Mouse (Mus musculus) midbrain, embryonic 11.5 days (tissue): ENCODE data around the gene Dusp27. TPM values are rescaled to one million over a fixed set of nuclear protein-coding genes. Genes with fewer than 3 reads are reported as not detected.

ENCODE experiments used
- ATAC-seq: fragments of 200-750 bp; cut with Nextera tagmentation; 2 replicates; pipeline ENCODE4 v1.8.0; 2017; ENCODE audit warnings: moderate TSS enrichment, moderate library complexity; ENCODE audit not compliant: low FRiP score
- DNase-seq: peaks from one replicate; pipeline ENCODE4 v3.0.0; 2015; ENCODE audit warnings: low spot score; ENCODE audit errors: missing footprints
- H3K27ac ChIP-seq: fragments of 300-500 bp; sonication (generic); 2 replicates; pipeline ENCODE4 v1.5.1; 2014; ENCODE audit warnings: low read depth, low read length
- H3K27me3 ChIP-seq: fragments of 300-500 bp; sonication (generic); 2 replicates; pipeline ENCODE4 v1.6.1; 2014; ENCODE audit warnings: mild to moderate bottlenecking, low read length, moderate library complexity, mixed read lengths; ENCODE audit not compliant: control insufficient read depth, insufficient read depth
- H3K36me3 ChIP-seq: fragments of 300-500 bp; sonication (generic); 2 replicates; pipeline ENCODE4 v1.6.1; 2014; ENCODE audit warnings: mild to moderate bottlenecking, low read length, moderate library complexity, mixed read lengths; ENCODE audit not compliant: control insufficient read depth, insufficient read depth
- H3K4me1 ChIP-seq: fragments of 300-500 bp; sonication (generic); 2 replicates; pipeline ENCODE4 v1.6.1; 2014; ENCODE audit warnings: low read length; ENCODE audit not compliant: control insufficient read depth, insufficient read depth
- H3K4me2 ChIP-seq: fragments of 300-500 bp; sonication (generic); 2 replicates; pipeline ENCODE4 v1.6.1; 2014; ENCODE audit warnings: mild to moderate bottlenecking, moderate library complexity
- H3K4me3 ChIP-seq: fragments of 300-500 bp; sonication (generic); 2 replicates; pipeline ENCODE4 v1.5.1; 2014; ENCODE audit warnings: low read depth, low read length
- H3K9ac ChIP-seq: fragments of 300-500 bp; sonication (generic); 2 replicates; pipeline ENCODE4 v1.6.1; 2014; ENCODE audit warnings: low read length
- H3K9me3 ChIP-seq: fragments of 300-500 bp; sonication (generic); 2 replicates; pipeline ENCODE4 v1.6.1; 2016; ENCODE audit warnings: low read length; ENCODE audit not compliant: control insufficient read depth
- WGBS: fragments of 180-500 bp; shearing (Covaris S2); extraction: QIAGEN DNeasy Blood & Tissue Kit; methylation state at CpG from one replicate; pipeline ENCODE4 v1.1.7; 2014; 5-methylcytosine and 5-hydroxymethylcytosine counted together
- polyA plus RNA-seq: library from polyadenylated mRNA; unstranded; fragments of >200 nt; fragmentation: Nextera tagmentation; extraction: Ambion mirVana; gene quantifications from 2 replicates; pipeline ENCODE4 v1.2.1, GENCODE M21; 2014

Gene Dusp27
- polyA plus RNA-seq, 1 experiment from 2014 or later = 2.4 TPM

DNA sequence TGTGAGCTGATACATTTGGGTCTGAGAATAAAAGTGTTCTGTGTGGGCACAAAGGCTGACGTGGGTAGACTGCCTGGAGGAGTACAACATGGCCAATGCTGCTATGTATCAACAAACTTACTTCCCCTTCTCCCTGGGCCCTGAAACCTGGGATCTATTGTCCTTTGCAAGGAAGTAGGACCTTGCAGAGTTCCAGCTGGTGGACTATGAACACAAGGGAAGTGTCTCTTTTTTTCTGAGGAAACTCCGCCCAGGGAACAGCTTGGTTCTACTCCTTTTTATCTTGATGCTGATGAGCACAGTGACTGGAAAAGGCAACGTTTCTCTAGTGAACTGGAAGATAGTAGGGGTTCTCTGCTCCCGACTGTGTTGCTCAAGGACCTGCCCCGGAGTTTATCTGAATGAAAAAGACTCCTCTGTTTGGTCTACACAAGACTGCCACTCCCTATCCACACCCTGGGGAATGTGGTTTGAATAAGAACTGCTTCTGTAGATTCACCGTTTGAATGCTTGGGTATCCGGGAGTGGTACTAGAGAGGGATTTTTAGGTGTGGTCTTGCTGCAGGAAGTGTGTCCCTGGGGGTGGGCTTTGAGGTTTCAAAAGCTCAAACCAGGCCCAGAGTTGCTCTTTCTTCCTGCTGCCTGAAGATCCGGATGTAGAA, 2.7 kb downstream of the Dusp27 start:
- Histone ChIP-seq H3K27ac (no peak overlapping the region), H3K4me2 (no peak overlapping the region), H3K9ac (no peak overlapping the region), H3K9me3 (no peaks in the 10 kb centered on the region; the same call in 1 of the 2 replicates), H3K27me3 (no peaks in the 10 kb centered on the region), H3K36me3 (no peaks in the 10 kb centered on the region), H3K4me3 (no peak overlapping the region), H3K4me1 (no peaks in the 10 kb centered on the region)
- ATAC-seq (no peak), DNase-seq (no peak)
- 60% methylated on average over 8 of the region's 8 CpGs for WGBS

DNA sequence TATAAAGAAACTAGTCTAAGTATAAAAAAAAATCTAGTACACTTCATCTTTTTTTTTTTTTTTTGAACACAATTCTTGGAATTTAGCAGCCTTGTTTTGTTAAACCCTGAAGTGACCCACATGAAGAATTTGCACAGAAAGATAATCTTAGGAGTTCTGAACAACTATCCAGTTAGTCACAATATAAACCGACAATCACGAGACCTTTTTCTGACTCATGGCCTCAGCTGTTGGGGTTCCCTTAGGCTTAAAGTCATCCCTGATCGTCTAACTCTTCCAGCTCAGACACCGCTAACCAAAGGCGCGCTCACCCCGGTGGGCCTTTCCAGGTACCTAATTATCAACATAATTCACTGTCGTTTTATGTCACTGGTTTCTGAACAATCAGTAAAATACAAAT, 4.0 kb downstream of the Dusp27 start:
- Histone ChIP-seq H3K9ac (no peak overlapping the region), H3K36me3 (no peaks in the 10 kb centered on the region), H3K4me3 (no peak overlapping the region), H3K27me3 (no peaks in the 10 kb centered on the region), H3K27ac (no peak overlapping the region), H3K4me1 (no peaks in the 10 kb centered on the region), H3K4me2 (no peak overlapping the region), H3K9me3 (no peaks in the 10 kb centered on the region; the same call in 1 of the 2 replicates)
- 94% methylated on average over 8 of the region's 8 CpGs for WGBS
- ATAC-seq (no peak), DNase-seq (no peak)

DNA sequence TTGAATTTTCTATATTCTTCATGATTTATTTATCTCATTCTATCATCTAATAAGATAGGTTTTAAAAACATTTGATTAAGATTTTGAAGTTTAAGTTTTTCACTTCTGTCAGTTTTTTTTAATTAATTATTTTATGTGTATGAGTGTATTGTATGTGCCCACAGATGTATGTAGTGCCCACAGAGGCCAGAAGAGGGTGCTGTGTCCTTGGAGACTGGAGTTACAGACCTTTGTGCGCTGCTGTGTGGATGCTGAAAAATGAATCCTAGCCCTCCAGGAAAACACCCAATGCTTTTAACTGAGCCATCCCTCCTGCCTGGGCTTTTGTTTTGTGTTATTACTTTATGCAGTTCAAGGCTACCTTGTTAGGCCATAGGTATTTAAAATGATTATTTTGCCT, 4.7 kb downstream of the Dusp27 start:
- no peak overlapping the region for H3K4me2 ChIP-seq
- no peak for DNase-seq
- no peak overlapping the region for H3K9ac ChIP-seq
- H3K27ac ChIP-seq = no peak overlapping the region
- no peaks in the 10 kb centered on the region for H3K27me3 ChIP-seq
- WGBS = 88% methylated on average over 1 of the region's 1 CpGs
- no peak overlapping the region for H3K4me3 ChIP-seq
- no peaks in the 10 kb centered on the region for H3K36me3 ChIP-seq
- no peak for ATAC-seq
- H3K9me3 ChIP-seq = no peaks in the 10 kb centered on the region; the same call in 1 of the 2 replicates
- H3K4me1 ChIP-seq = no peaks in the 10 kb centered on the region

DNA sequence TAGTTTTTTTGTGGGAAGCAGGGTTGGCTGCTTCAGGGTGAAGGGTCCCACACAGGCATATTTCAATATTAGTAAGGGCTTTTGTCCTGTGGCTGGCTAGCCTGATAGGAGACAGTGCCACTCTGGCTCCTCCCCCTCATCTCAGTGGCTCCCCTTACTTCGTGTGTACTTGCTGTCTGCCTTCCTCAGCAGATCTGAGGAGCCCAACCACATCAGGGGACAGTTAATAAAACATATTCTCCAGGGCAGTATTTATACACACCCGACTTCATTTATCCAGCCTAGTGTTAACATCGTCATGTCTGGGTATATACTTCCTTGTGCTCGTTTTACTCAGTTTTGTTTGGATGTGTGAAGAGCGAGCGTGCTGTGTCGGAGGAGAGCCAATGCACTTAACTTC, 5.6 kb downstream of the Dusp27 start:
- Histone ChIP-seq H3K4me1 (no peaks in the 10 kb centered on the region), H3K4me3 (no peak overlapping the region), H3K36me3 (no peaks in the 10 kb centered on the region), H3K4me2 (no peak overlapping the region), H3K27me3 (no peaks in the 10 kb centered on the region), H3K9me3 (no peaks in the 10 kb centered on the region; the same call in 1 of the 2 replicates), H3K9ac (no peak overlapping the region), H3K27ac (no peak overlapping the region)
- 90% methylated on average over 7 of the region's 7 CpGs for WGBS
- ATAC-seq = no peak
- DNase-seq = no peak

DNA sequence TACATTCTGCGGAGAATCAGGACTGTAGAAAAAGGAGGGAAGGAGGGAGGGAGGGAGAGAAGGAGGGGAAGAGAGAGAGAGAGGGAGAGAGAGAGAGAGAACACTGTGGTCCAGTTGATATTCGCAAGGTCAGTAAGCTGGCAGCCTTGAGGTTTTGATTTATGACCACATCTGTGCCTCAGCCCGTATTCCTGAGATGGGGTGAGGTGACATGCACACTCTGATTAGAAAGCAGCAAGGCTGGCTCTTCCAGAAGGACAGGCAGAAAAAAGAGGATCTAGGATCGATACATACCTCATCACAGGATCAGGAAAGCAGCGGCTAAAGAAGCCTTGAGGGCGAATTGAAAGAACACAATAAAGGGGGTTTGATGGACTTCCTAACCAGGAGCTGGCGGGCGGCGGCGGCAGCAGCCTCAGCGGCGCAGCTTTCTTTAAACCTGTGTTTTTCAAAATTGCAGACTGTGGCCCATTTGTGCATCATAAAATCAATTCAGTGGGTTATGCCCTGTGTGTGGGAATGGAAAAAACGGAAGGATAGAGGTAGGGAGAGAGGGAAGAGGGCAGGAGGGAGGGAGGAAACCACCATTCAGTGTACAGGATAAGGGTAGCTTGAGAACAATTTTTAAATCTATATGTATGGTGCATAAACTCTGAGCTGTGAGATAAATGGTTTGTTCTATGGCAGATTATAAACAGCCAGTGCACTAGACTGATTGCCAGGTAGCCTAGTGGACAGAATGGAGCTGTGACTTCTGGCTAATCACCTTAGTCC, 9.7 kb downstream of the Dusp27 start:
- ATAC-seq = no peak
- WGBS = 69% methylated on average over 13 of the region's 13 CpGs
- no peak overlapping the region; the same call in 1 of the 2 replicates for H3K27ac ChIP-seq

DNA sequence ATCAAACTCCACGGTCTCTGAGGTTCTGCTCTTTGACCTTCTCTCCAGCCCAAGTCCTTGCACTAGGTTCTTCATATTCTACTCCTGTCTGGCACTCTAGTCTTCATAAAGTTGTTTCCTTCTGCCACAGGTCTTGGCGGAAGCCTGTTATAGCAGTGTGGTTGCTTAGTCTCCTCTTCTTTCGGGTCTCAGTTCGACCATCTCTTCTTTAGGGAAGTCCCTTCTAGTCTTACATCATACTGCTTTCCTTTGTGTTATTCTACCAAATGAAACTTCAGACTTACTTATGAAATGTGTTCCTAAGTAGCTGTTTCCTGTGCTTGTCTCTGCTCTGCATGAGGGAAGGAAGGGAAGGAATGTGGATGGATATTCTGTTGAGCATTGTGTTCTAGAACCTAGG, 12.0 kb downstream of the Dusp27 start:
- no peaks in the 10 kb centered on the region for H3K4me1 ChIP-seq

More for the DNA sequence above, 9.7 kb downstream of the Dusp27 start:
- H3K4me2 ChIP-seq = no peak overlapping the region
- H3K36me3 ChIP-seq = no peaks in the 10 kb centered on the region
- H3K27me3 ChIP-seq = no peaks in the 10 kb centered on the region
- no peak overlapping the region for H3K4me3 ChIP-seq
- H3K4me1 ChIP-seq = no peaks in the 10 kb centered on the region
- no peak overlapping the region for H3K9ac ChIP-seq
- H3K9me3 ChIP-seq = no peaks in the 10 kb centered on the region; the same call in 1 of the 2 replicates
- no peak for DNase-seq

DNA sequence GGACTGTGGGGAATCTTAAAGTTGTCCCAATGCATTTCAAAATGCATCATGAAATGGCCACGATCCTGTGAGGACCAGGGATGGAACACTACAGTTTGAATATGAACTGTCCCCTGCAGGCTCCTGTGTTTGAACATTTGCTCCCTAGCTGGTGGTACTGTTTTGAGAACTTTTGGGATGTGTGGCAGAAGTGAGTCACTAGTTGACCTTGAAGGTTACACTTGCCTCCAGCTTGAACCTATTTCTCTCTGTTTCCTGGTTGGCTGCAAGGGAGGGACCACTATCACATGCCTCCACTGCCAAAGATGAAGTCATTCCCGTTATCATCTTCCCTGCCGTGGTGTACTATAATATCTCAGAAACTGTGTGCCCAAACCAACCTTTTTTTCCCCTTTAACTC, 12.7 kb downstream of the Dusp27 start:
- no peaks in the 10 kb centered on the region for H3K4me1 ChIP-seq
- 90% methylated on average over 3 of the region's 3 CpGs for WGBS
- ATAC-seq (no peak), DNase-seq (no peak)
- no peak overlapping the region for H3K9ac ChIP-seq
- no peak overlapping the region for H3K4me3 ChIP-seq
- H3K27ac ChIP-seq = no peak overlapping the region
- no peaks in the 10 kb centered on the region for H3K27me3 ChIP-seq
- H3K9me3 ChIP-seq = no peaks in the 10 kb centered on the region
- H3K4me2 ChIP-seq = no peak overlapping the region
- H3K36me3 ChIP-seq = no peaks in the 10 kb centered on the region

More for the DNA sequence above, 12.0 kb downstream of the Dusp27 start:
- H3K27ac ChIP-seq = no peak overlapping the region
- ATAC-seq (no peak), DNase-seq (no peak)
- 89% methylated on average over 4 of the region's 4 CpGs for WGBS
- H3K9ac ChIP-seq = no peak overlapping the region
- no peak overlapping the region for H3K4me3 ChIP-seq
- no peaks in the 10 kb centered on the region for H3K36me3 ChIP-seq
- H3K4me2 ChIP-seq = no peak overlapping the region
- no peaks in the 10 kb centered on the region for H3K9me3 ChIP-seq
- no peaks in the 10 kb centered on the region for H3K27me3 ChIP-seq

DNA sequence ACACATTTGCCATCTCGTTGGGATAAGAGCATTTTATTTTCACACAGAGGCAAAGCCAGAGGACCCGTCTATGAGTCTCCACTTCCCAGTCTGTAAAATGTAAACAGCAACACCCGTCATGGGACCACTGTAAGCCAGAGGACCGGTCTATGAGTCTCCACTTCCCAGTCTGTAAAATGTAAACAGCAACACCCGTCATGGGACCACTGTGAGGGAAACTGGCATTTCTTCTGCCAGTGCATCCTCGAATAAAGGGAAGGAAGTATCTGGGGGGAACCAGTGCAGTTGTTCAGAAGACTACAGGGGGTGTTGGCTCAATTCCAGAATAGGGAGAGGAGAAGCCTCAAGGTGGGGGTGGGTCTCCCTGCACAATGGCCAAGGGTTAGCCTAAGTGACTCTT, 22.3 kb downstream of the Dusp27 start:
- Histone ChIP-seq H3K4me1 (no peaks in the 10 kb centered on the region), H3K9me3 (no peaks in the 10 kb centered on the region), H3K27ac (no peak overlapping the region), H3K4me2 (no peak overlapping the region), H3K27me3 (no peaks in the 10 kb centered on the region), H3K4me3 (no peak overlapping the region), H3K9ac (no peak overlapping the region), H3K36me3 (no peaks in the 10 kb centered on the region)
- 84% methylated on average over 6 of the region's 6 CpGs for WGBS
- ATAC-seq (no peak), DNase-seq (no peak)

DNA sequence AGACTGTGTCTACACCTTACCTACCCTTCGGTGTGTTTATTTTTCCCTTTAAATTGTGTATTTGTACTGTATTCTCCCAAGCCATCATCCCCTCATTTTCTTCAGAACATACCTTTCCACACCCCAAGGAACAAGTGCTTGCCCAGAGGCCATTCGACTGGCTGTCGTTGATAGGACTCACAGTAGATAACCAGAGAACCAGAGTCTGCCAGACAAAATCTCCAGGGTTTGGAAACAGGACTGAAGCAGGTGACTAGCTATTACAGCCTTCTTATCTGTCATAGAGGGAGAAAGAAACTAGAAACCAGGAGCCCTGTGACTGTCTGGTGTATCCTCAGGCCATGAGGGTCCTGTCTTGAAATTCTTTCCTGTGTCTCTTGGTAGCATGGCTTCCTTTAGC, 22.9 kb downstream of the Dusp27 start:
- whole genome bisulfite sequencing = 93% methylated on average over 3 of the region's 3 CpGs

More for the DNA sequence above, 22.9 kb downstream of the Dusp27 start:
- Histone ChIP-seq H3K4me2 (no peak overlapping the region), H3K4me1 (no peaks in the 10 kb centered on the region), H3K9me3 (no peaks in the 10 kb centered on the region), H3K36me3 (no peaks in the 10 kb centered on the region), H3K9ac (no peak overlapping the region), H3K27me3 (no peaks in the 10 kb centered on the region), H3K27ac (no peak overlapping the region), H3K4me3 (no peak overlapping the region)
- DNase-seq (no peak), ATAC-seq (no peak)
